Mouse (Mus musculus) heart, embryonic 14.5 days (tissue): Measurements from ENCODE around the gene Hist2h2aa2. TPM values are rescaled to one million over a fixed set of nuclear protein-coding genes. Genes with fewer than 3 reads are reported as not detected.

Experiments
- ATAC-seq: fragments of 200-750 bp; cut with Nextera tagmentation; 2 replicates; pipeline ENCODE4 v1.8.0; 2017; ENCODE audit warnings: low read depth, moderate TSS enrichment; ENCODE audit not compliant: insufficient number of reproducible peaks, insufficient read depth, low FRiP score
- H3K27ac ChIP-seq, 2 experiments: fragments of 200-500 bp in 1 of 2; fragments of 300-500 bp in 1 of 2; sonication (generic) in 1 of 2; replicated peaks in 1 of 2; 2 replicates each; pipeline ENCODE4 v1.5.1; 2012 to 2014; ENCODE audit warnings: low read depth in 2 of 2, low read length in 2 of 2, control low read depth in 1 of 2, mild to moderate bottlenecking in 1 of 2, mixed read lengths in 1 of 2; ENCODE audit not compliant: control insufficient read depth in 1 of 2, insufficient read depth in 1 of 2
- H3K27me3 ChIP-seq: fragments of 300-500 bp; sonication (generic); 2 replicates; pipeline ENCODE4 v1.6.1; 2014; ENCODE audit warnings: mild to moderate bottlenecking, low read length, control low read depth; ENCODE audit not compliant: control insufficient read depth, insufficient read depth
- H3K36me3 ChIP-seq: fragments of 300-500 bp; sonication (generic); 2 replicates; pipeline ENCODE4 v1.6.1; 2014; ENCODE audit warnings: mild to moderate bottlenecking, control low read depth, low read length, mixed read lengths; ENCODE audit not compliant: control insufficient read depth, insufficient read depth
- H3K4me1 ChIP-seq, 2 experiments: fragments of 200-500 bp in 1 of 2; fragments of 300-500 bp in 1 of 2; sonication (generic) in 1 of 2; 2 replicates each; pipeline ENCODE4 v1.6.1; 2012 to 2014; ENCODE audit warnings: low read length in 2 of 2, control low read depth in 1 of 2, mixed read lengths in 1 of 2; ENCODE audit not compliant: control insufficient read depth in 2 of 2, insufficient read depth in 2 of 2
- H3K4me2 ChIP-seq: fragments of 300-500 bp; sonication (generic); 2 replicates; pipeline ENCODE4 v1.6.1; 2014; ENCODE audit warnings: mild to moderate bottlenecking, low read length
- H3K4me3 ChIP-seq, 2 experiments: fragments of 200-500 bp in 1 of 2; fragments of 300-500 bp in 1 of 2; sonication (generic) in 1 of 2; 2 replicates each; pipeline ENCODE4 v1.5.1; 2012 to 2014; ENCODE audit warnings: low read length in 2 of 2, mild to moderate bottlenecking in 2 of 2, control low read depth in 1 of 2, low read depth in 1 of 2, moderate library complexity in 1 of 2; ENCODE audit not compliant: control insufficient read depth in 1 of 2, insufficient read depth in 1 of 2
- H3K9ac ChIP-seq: fragments of 300-500 bp; sonication (generic); 2 replicates; pipeline ENCODE4 v1.6.1; 2014; ENCODE audit warnings: mild to moderate bottlenecking, low read length
- H3K9me3 ChIP-seq: fragments of 300-500 bp; sonication (generic); 2 replicates; pipeline ENCODE4 v1.6.1; 2016; ENCODE audit warnings: low read length, control low read depth; ENCODE audit not compliant: control insufficient read depth
- WGBS: fragments of 180-500 bp; shearing (Covaris S2); extraction: QIAGEN DNeasy Blood & Tissue Kit; methylation state at CpG from one replicate; pipeline ENCODE4 v1.1.7; 2014; 5-methylcytosine and 5-hydroxymethylcytosine counted together
- polyA plus RNA-seq: library from polyadenylated mRNA; unstranded; fragments of >200 nt; fragmentation: Nextera tagmentation; extraction: Ambion mirVana; gene quantifications from 2 replicates; pipeline ENCODE4 v1.2.1, GENCODE M21; 2014

Hist2h2aa2 gene
- polyA plus RNA-seq, 1 experiment from 2014 or later, result 34.6 TPM

DNA sequence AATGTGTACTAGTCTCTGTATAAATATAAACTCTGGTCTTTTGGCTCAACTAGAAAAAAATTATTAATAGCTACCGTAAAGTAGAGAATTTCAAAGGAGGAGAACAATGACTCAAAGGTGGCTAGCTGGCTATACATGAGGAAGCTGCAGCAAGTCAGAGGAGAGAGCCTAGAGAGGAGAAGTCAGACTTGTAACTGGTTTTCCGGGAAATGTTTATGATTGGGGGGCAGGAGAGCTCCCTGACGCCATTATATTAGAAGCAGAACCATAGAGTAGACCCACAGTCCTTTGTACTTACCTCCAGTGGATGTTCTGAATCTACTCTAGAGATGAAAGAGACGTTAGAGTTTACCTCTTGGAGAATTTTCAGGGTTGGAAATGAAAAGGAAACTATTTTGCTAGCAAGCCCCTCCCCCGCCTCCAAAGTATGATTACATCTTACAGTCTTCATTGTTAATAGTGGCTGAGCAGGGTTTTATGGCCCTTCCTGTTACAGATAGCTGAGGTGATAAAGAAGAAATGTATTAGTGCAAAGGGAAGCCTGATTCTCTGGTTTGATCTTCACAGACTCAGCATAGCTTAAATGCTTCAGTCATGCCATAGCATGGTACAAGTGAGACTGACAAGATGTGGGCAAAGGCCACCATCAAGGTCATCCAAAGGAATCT lies 16.0 kb upstream of the Hist2h2aa2 start:
- H3K9ac ChIP-seq, result no peak overlapping the region
- H3K27me3 ChIP-seq, result no peaks in the 10 kb centered on the region
- no peak overlapping the region for H3K4me3 ChIP-seq
- H3K9me3 ChIP-seq, result no peaks in the 10 kb centered on the region
- no peak overlapping the region for H3K27ac ChIP-seq
- H3K4me1 ChIP-seq, result no peaks in the 10 kb centered on the region
- no peaks in the 10 kb centered on the region for H3K36me3 ChIP-seq
- 75% methylated on average over 5 of the region's 5 CpGs for WGBS
- H3K4me2 ChIP-seq, result no peak overlapping the region
- ATAC-seq, result no peak

GRCm38 (mm10) chr3:96254683-96255355 lies 14.7 kb upstream of the Hist2h2aa2 start:
- Histone ChIP-seq H3K36me3 (no peaks in the 10 kb centered on the region), H3K4me1 (peaks cover 0 to under 1% of the 10 kb centered on the region in 2 experiments; a peak in 1 of 4 replicates), H3K9me3 (no peaks in the 10 kb centered on the region), H3K27me3 (no peaks in the 10 kb centered on the region), H3K4me2 (no peak overlapping the region), H3K27ac (no peak overlapping the region), H3K4me3 (no peak overlapping the region), H3K9ac (peak overlapping the region; percentile 48; the same call in 1 of the 2 replicates)
- 24% methylated on average over 10 of the region's 10 CpGs for WGBS
- ATAC-seq, result no peak

DNA sequence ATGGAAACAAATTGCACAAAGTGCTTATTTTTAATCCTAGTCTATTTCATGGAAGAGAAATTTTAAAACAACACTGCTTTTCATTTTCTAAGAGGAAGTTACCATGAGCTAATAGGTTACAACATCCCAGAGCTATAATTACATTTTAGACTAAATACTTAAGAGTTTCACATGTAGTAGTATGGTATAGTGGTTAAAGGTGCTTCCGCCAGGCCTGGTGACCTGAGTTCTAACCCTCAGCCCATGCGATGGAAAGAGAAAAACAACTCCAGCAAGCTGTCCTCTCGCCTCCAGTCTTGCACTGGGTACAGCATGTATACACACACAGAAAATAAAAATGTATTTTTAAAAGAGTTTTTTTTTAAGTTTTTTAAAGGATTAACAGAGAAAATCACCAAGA lies 11.7 kb upstream of the Hist2h2aa2 start:
- H3K9me3 ChIP-seq, result no peaks in the 10 kb centered on the region
- H3K4me3 ChIP-seq, result no peak overlapping the region
- no peak overlapping the region for H3K4me2 ChIP-seq
- H3K27ac ChIP-seq, result no peak overlapping the region
- H3K9ac ChIP-seq, result no peak overlapping the region
- H3K36me3 ChIP-seq, result no peaks in the 10 kb centered on the region
- H3K27me3 ChIP-seq, result no peaks in the 10 kb centered on the region
- WGBS, result 87% methylated on average over 3 of the region's 3 CpGs
- ATAC-seq, result no peak
- H3K4me1 ChIP-seq, result peaks cover 0 to 23% of the 10 kb centered on the region in 2 experiments; a peak in 3 of 4 replicates

DNA sequence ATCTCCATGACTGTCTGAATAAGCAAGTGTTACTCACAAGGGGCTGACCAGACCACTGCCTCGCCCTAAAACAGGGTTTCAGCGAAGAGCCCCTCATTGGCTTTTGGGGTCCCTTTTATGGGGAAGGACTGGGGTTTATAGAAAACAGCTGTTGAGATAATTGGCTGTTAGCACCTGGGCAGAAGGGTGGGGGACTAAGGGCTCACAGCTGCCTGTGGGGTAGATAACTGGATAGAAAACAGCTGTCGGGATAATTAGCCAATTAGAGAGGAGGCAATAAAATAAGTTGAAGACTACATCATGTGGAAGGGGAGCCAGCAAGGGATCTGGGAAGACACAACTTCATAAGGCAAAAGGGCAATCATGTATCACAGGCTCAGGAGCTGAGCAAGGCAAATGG lies 10.8 kb upstream of the Hist2h2aa2 start:
- Histone ChIP-seq H3K36me3 (no peaks in the 10 kb centered on the region), H3K27me3 (no peaks in the 10 kb centered on the region), H3K27ac (0 out of 4 replicates have a peak overlapping the region, but pooled peaks of 1 of the 2 experiments have one; percentile 14), H3K4me1 (peaks cover 0 to 23% of the 10 kb centered on the region in 2 experiments; a peak in 3 of 4 replicates), H3K9ac (no peak overlapping the region), H3K4me2 (no peak overlapping the region), H3K9me3 (no peaks in the 10 kb centered on the region), H3K4me3 (no peak overlapping the region)
- WGBS, result 60% methylated on average over 3 of the region's 3 CpGs
- ATAC-seq, result no peak

GRCm38 (mm10) chr3:96249034-96249345 lies 8.9 kb upstream of the Hist2h2aa2 start:
- Histone ChIP-seq H3K4me1 (peaks cover 4 to 28% of the 10 kb centered on the region in 2 experiments), H3K4me3 (no peak overlapping the region), H3K27ac (0 out of 4 replicates have a peak overlapping the region, but pooled peaks of 1 of the 2 experiments have one; percentile 21), H3K4me2 (peak overlapping the region; percentile 72), H3K27me3 (no peaks in the 10 kb centered on the region), H3K36me3 (no peaks in the 10 kb centered on the region), H3K9me3 (no peaks in the 10 kb centered on the region), H3K9ac (peak overlapping the region; percentile 74; the same call in 1 of the 2 replicates)
- ATAC-seq, result no peak
- WGBS, result 64% methylated on average over 4 of the region's 4 CpGs

GRCm38 (mm10) chr3:96248141-96249033 lies 8.3 kb upstream of the Hist2h2aa2 start:
- Histone ChIP-seq H3K27ac (0 out of 4 replicates have a peak overlapping the region, but pooled peaks of 1 of the 2 experiments have one; percentile 21), H3K36me3 (no peaks in the 10 kb centered on the region), H3K4me2 (peak overlapping the region; percentile 72), H3K27me3 (no peaks in the 10 kb centered on the region), H3K9me3 (no peaks in the 10 kb centered on the region), H3K4me3 (peak overlapping the region in 1 of 2 experiments; percentile 43; a peak in 2 of 4 replicates), H3K9ac (peak overlapping the region; percentile 74; the same call in 1 of the 2 replicates), H3K4me1 (peaks cover 6 to 33% of the 10 kb centered on the region in 2 experiments)
- 44% methylated on average over 6 of the region's 6 CpGs for WGBS
- no peak for ATAC-seq
